Mouse (Mus musculus) bone marrow, adult 2 months (tissue): ENCODE measurements around the gene Clps. TPM values are rescaled to one million over a fixed set of nuclear protein-coding genes. Genes with fewer than 3 reads are reported as not detected.

Experiments used
- H3K27ac ChIP-seq: fragments of 200-500 bp; 2 replicates; pipeline ENCODE4 v1.5.1; 2012; ENCODE audit warnings: low read depth, mild to moderate bottlenecking, control low read depth, inconsistent platforms, low read length; ENCODE audit not compliant: control insufficient read depth, poor library complexity, insufficient read depth
- H3K4me1 ChIP-seq: fragments of 200-500 bp; 2 replicates; pipeline ENCODE4 v1.6.1; 2011; ENCODE audit warnings: low read length; ENCODE audit not compliant: control insufficient read depth, insufficient read depth
- H3K4me3 ChIP-seq: fragments of 200-500 bp; replicated peaks from 2 replicates; pipeline ENCODE3; 2011; ENCODE audit warnings: mild to moderate bottlenecking, low read depth, low read length, control low read depth; ENCODE audit not compliant: control insufficient read depth
- CTCF ChIP-seq: fragments of 200-500 bp; IDR thresholded peaks from 2 replicates; pipeline ENCODE4 v1.5.1; 2011; ENCODE audit warnings: low read length, control low read depth; ENCODE audit not compliant: control insufficient read depth, insufficient read depth
- POLR2A ChIP-seq: fragments of 200-500 bp; IDR thresholded peaks from 2 replicates; pipeline ENCODE4 v1.6.1; 2011; ENCODE audit warnings: low read depth, mild to moderate bottlenecking, control low read depth, low read length, borderline replicate concordance; ENCODE audit not compliant: control insufficient read depth
- WGBS: fragments of 180-500 bp; shearing (Covaris S2); methylation state at CpG from one replicate; pipeline ENCODE4 v1.1.7; 2018; 5-methylcytosine and 5-hydroxymethylcytosine counted together
- polyA plus RNA-seq: library from polyadenylated mRNA; stranded (reverse); fragments of >200 nt; gene quantifications from 2 replicates; pipeline ENCODE4 v1.2.4, GENCODE M21; 2011; ENCODE audit warnings: low replicate concordance; ENCODE audit not compliant: missing spikeins, insufficient read depth, insufficient read length

Clps gene
- polyA plus RNA-seq, 1 experiment = not detected

- 9% methylated on average over 7 of the region's 7 CpGs for WGBS
- Histone ChIP-seq H3K4me1 (peaks cover 19% of the 10 kb centered on the region), H3K27ac (peak overlapping the region; percentile 98), H3K4me3 (peak overlapping the region; percentile 17)
- TF ChIP-seq CTCF (no peak), POLR2A (0 out of 2 replicates have a peak, but pooled peaks have one; percentile 26)
These were observed 46.7 kb downstream of the Clps start for GRCm38 (mm10) chr17:28513844-28514243.

DNA sequence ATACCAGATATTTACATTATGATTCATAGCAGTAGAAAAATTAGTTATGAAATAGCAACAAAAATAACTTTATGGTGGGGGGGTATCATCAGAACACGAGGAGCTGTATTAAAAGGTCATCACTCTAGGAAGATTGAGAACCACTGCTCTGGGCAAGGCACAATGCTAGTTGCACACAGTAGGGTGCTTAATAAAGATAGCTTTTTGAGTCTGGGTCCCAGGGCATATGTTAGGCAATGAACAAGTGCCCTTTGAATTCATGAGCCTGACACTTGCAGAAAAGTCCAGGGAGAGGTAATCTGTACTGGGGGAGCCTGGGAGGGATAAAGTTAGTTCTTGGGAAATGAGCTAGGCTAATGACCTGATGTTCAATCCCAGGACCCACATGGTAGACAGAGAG, 47.2 kb downstream of the Clps start:
- TF ChIP-seq POLR2A (no peak), CTCF (no peak)

GRCm38 (mm10) chr17:28512696-28513095, 47.9 kb downstream of the Clps start:
- H3K27ac ChIP-seq = peak overlapping the region; percentile 85
- TF ChIP-seq POLR2A (no peak), CTCF (no peak)
- H3K4me1 ChIP-seq = peaks cover 19% of the 10 kb centered on the region
- H3K4me3 ChIP-seq = no peak overlapping the region
- 51% methylated on average over 6 of the region's 6 CpGs for WGBS

More for the DNA sequence above, 47.2 kb downstream of the Clps start:
- H3K27ac ChIP-seq = peak overlapping the region; percentile 98; the same call in 1 of the 2 replicates
- H3K4me1 ChIP-seq = peaks cover 19% of the 10 kb centered on the region
- H3K4me3 ChIP-seq = no peak overlapping the region
- 16% methylated on average over 1 of the region's 1 CpGs for WGBS

GRCm38 (mm10) chr17:28511616-28512541, 48.7 kb downstream of the Clps start:
- no peak overlapping the region for H3K4me3 ChIP-seq
- peaks cover 17% of the 10 kb centered on the region for H3K4me1 ChIP-seq
- H3K27ac ChIP-seq = peak overlapping the region; percentile 85
- TF ChIP-seq POLR2A = no peak
- 39% methylated on average over 9 of the region's 9 CpGs for WGBS

DNA sequence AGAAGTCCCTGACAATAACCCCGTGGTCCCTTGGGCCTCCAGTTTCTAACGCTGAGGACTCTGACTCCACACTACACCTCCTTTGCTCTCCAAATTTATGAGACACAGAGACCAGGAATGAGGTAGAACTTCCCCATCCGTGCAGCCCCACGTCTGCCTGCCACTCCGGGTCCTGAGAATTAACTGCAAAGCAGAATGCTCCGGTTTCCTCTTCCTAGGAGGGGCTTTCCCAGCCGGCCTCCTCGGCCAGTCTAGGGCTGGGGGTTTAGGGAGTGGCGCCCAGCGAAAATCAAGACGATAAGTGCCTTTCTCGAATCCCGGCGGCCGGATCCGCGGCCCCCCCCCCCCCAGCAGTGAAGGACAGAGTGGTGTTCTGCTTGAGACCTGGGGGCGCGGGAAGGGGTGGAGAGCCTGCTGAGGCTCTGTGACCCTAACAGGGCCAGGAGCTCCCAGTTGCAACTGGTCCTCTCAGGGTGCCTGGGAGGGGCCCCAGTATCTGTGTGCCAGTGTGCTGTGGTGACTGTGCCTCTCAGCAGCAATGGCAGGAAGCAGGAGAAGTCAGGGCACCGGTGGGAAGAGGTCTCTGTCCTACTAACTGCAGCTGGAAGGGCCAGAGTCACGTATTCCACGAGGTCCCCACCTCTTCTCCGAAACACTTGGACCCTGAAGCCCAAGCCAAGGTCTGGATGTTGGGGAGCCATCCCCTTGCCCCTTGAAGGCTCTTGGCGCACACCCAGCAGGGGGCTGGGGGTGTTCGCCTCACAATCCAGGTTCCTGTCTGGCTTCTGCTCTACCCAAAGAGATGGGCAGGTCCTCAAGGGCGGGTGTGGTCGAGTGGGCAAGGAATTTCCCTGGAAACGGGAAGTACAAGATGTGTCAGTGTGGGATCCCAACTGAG, 49.9 kb downstream of the Clps start:
- H3K4me1 ChIP-seq = peaks cover 13% of the 10 kb centered on the region; the same call in 1 of the 2 replicates
- H3K27ac ChIP-seq = peak overlapping the region; percentile 22; the same call in 1 of the 2 replicates
- no peak for TF ChIP-seq CTCF
- no peak; the same call in 1 of the 2 replicates for TF ChIP-seq POLR2A
- WGBS = 7% methylated on average over 28 of the region's 28 CpGs
- H3K4me3 ChIP-seq = peak overlapping the region; percentile 2

Other genes with a start within 250 kb of the Clps start
- gene Fance, start 247.2 kb downstream of the Clps start, polyA plus RNA-seq = 24.9 and 40.5 TPM in 2 replicates
- gene Rpl10a, start 232.3 kb downstream of the Clps start, polyA plus RNA-seq = 776 and 1,141 TPM in 2 replicates
- 1.1 and 2.8 TPM in 2 replicates for gene Tead3, start 209.9 kb downstream of the Clps start, polyA plus RNA-seq
- gene Tulp1, start 195.5 kb downstream of the Clps start, polyA plus RNA-seq = 1.9 and 7.8 TPM in 2 replicates
- gene Fkbp5, start 43.2 kb downstream of the Clps start, polyA plus RNA-seq = 29.4 and 48.6 TPM in 2 replicates
- gene Armc12, start 30.0 kb downstream of the Clps start, polyA plus RNA-seq = not detected in 2 replicates
- not detected in 2 replicates for gene Clpsl2, start 11.4 kb downstream of the Clps start, polyA plus RNA-seq
- gene Lhfpl5, start 14.9 kb upstream of the Clps start, polyA plus RNA-seq = not detected in 2 replicates
- gene Srpk1, start 61.9 kb upstream of the Clps start, polyA plus RNA-seq = 67.3 and 78.8 TPM in 2 replicates
- gene Slc26a8, start 129.5 kb upstream of the Clps start, polyA plus RNA-seq = 5.3 and 5.9 TPM in 2 replicates
- gene Mapk14, start 130.6 kb upstream of the Clps start, polyA plus RNA-seq = 35.7 and 100 TPM in 2 replicates
- gene AC170998.1, start 165.3 kb upstream of the Clps start, polyA plus RNA-seq = 2.7 and 6.1 TPM in 2 replicates
- gene Mapk13, start 208.5 kb upstream of the Clps start, polyA plus RNA-seq = 37.7 and 70.0 TPM in 2 replicates
- 117 and 133 TPM in 2 replicates for gene Brpf3, start 240.3 kb upstream of the Clps start, polyA plus RNA-seq